Mouse (Mus musculus) left cerebral cortex, adult 8-10 months (tissue): ENCODE results near the gene Nebl. TPM values are rescaled to one million over a fixed set of nuclear protein-coding genes. Genes with fewer than 3 reads are reported as not detected.
A peak's percentile ranks its signal among the peaks of the same experiment; 100 is the strongest.

Experiments
- DNase-seq, 2 experiments: peaks; one replicate each; pipeline ENCODE4 v3.0.0; 2022; ENCODE audit warnings: low spot score in 2 of 2
- total RNA-seq, 4 experiments: library from RNA; stranded (reverse); gene quantifications; 2 replicates each; pipeline ENCODE4 v1.2.4; 2022

Nebl gene
- total RNA-seq, 4 experiments from 2014 or later = 82.9 to 102 (median 92.0) TPM

DNA sequence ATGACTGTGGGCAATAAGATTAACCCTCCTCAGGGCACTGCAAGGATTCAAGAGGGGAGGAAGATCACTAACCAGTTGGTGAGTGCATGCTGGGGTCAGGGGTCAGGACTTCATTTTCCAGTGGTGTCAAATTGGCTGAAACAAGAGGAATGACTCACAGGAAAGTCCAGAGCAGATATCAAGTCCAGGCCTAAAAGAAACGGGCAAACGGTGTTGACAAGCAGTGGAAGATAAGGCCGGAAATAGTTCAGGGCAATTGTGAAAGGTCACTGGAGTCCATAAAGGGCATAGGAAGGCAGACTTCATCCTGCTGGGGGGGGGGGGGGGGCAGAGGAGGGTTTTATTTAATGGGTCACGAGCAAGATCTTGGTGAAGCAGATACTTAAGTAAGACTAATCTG is 207.5 kb downstream of the Nebl start:
- DNase-seq = no peak

DNA sequence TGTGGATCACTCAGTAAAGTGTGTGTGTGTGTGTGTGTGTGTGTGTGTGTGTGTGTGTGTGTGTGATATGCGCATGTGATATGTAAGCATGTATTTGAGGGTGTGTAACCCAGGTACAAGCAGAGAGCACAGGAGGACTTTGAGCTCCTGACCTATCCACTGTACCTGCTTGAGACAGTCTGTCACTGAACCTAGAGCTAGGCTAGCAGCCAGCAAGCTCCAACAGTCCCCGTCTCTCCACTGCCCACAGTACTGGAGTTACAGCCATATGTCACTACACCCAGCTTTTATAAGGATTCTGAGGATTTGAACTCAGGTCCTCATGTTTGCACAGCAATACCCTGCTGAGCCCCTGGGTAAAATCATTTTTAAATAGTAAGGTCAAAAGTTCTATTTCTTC is 215.6 kb downstream of the Nebl start:
- no peak for DNase-seq

- DNase-seq = no peak
These were observed 216.5 kb downstream of the Nebl start for GRCm38 (mm10) chr2:17514765-17515164.

GRCm38 (mm10) chr2:17509942-17510341 is 221.3 kb downstream of the Nebl start:
- no peak for DNase-seq

- DNase-seq = no peak
These were observed 223.9 kb downstream of the Nebl start for GRCm38 (mm10) chr2:17507362-17507761.

GRCm38 (mm10) chr2:17504115-17504774 is 227.0 kb downstream of the Nebl start:
- DNase-seq = no peak

DNA sequence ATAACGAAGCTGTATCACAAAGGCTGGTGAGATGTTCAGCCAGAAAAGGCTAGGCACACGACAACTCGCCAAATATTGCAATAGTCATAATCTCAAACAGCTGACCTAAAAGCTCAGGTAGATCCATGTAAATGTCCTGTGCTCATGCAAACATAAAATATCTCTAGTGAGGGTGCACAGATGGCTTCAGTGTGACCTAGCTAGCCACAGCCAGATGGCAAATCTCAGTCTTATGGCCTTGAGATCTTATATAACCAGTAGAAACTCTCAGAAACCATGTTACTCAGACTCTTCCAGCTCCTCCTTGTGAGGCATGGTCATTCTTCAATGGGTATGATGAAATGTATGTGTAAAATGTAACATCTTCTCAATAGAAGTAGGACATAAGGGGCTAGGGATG is 230.2 kb downstream of the Nebl start:
- DNase-seq = no peak

DNA sequence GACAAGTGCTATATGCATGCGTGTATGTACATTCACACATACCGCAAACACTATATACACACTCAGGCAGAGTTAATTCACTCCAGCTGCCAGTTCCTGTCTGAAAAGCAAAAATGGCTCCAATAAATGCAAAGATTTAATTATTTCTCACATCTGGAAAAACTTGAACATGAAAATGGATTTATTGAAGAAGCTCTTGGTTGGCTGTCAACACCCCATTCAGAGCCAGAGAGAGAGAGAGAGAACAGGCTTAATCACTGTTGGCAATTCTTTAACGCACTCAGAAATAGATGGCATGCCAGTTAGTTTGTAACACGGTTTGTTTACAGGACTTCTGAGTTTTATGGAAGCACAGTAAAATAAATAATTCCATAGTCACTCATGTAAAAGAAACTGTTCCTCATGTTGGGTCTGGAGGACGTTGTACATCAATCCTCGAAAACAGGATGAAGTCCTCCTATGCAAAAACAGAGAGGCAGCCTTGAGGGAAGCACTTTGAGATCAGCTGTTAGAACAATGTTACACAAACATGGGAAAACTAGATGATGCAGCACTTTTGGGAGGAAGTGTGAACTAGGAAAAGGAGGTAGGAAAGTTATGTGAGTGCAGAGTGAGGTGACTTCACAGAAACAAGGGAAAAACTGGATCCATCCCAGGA is 265.6 kb downstream of the Nebl start:
- no peak for DNase-seq

DNA sequence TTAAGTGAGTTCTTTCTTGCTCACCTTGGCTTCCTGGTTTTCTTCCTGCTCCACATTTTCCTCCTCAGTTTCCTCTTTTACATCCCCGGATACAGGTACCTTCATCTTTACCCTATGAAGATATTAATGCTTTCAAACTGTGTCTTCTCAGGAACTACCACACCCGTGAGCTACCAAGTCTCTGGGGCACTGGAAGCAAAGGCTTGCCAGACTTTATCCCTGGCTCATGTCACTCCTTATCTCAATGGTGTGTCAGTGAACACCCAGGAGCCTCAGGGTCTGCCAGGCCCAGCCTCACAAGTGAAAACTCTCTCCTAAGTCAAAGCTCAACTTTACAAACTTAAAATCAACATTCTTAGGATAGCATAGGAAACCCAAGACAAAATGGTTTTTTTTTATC is 270.8 kb downstream of the Nebl start:
- DNase-seq = no peak

DNA sequence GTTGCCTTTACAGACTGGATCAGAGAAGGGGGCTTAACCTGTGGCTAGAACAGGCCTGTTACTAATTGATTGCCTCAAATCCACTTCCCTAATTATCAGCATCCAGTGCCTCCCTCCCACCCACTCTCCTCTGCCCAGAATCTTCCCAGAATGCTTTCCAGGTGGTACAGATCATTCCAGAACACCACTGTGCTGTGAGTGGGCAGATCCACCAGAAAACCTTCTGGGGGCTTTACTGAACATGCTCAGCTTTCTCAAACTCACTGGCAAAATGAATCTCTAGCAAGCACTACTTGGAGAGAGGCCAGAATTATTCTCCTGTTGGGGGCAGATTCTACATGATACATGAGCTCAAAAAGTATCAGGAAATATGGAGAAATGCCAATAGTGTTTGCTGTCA is 277.6 kb downstream of the Nebl start:
- DNase-seq = no peak

- DNase-seq = no peak
These were observed 282.9 kb downstream of the Nebl start for GRCm38 (mm10) chr2:17448341-17448740.

DNA sequence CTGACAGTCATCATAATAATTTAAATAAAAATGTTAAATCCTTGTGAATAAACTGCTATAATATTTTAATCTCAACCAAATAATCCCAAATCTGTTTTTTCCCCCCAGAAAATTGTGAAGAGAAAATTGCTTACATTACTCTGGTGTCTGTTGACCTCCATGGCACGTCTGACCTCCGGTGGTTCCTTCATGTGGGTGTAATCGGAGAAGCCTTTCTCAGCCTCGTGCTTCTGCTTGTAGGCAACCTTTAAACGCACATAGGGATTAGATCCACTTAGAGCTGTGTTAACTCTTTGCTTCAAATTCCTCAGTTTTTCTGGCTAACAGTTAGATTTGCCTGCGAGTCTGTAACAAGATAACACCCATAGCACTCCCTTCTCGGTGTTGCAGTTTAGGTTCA is 287.7 kb downstream of the Nebl start:
- DNase-seq = no peak

DNA sequence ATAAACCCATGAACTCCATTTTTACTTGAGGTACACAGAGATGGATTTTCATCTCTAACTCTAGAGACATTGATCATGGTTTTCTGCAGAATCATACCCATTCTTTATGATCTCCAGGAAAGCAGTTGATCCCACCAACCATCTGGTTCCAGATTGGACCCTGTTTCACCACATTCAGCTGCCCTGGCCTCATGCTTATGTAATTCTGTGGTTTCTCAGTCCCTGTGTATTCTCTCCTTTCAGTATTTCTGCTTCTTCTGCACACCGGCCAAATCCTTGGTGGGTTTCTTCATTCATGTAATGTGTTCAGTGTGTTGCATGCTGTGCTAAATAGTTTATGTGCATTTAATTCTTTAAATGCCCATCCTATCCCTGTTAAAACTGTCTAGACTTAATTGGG is 292.9 kb downstream of the Nebl start:
- DNase-seq = no peak

DNA sequence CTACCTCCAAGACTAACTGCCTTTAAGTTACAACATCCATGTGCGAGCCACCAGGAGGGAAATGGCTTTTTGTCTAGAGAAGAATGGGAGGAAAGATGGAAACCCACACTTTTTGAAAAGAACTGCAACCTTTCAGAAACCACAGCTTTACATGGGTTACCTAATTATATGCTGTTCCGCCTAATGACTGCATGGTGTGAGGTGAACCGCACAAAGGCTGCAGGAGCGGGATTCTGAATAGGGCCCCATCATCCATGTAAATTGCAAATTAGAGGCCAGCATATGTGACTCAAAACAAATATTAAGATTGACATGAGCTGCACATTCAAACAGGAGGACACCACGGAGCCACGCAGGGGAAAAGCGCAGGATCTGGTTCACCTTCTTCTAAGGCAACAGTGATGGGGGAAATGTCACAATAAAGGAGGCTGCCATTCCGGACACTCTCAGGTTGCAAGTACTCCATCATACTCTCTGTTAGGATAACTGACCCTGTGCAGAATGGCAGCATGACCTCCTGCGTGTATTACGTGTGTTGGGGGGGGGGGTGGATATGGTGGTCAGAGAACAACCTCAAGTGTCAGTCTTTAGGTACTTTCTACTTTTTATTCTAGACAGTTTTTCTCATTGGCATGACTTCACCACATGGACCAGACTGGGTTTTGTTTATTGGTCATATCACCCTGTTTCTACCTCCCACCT is 294.4 kb downstream of the Nebl start:
- DNase-seq = no peak

GRCm38 (mm10) chr2:17435217-17435616 is 296.0 kb downstream of the Nebl start:
- DNase-seq = no peak

GRCm38 (mm10) chr2:17429028-17429427 is 302.2 kb downstream of the Nebl start:
- DNase-seq = no peak

DNA sequence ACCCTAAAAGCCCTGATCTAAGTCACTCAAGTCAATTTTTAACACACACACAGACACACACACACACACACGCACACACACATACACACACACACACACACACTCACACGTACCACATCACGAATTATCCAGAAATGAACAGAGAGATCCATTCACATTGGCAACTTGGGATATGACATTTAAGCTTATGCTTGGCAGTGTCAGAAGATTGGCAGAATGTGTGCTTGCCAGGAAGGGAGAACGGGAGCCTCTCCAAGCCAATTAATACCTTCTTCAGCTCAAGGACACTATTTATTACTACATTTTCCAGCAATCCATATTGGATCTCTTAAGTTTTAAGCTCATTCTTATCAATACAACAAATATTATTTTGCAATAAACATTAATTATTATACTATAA is 303.1 kb downstream of the Nebl start:
- DNase-seq = no peak

DNA sequence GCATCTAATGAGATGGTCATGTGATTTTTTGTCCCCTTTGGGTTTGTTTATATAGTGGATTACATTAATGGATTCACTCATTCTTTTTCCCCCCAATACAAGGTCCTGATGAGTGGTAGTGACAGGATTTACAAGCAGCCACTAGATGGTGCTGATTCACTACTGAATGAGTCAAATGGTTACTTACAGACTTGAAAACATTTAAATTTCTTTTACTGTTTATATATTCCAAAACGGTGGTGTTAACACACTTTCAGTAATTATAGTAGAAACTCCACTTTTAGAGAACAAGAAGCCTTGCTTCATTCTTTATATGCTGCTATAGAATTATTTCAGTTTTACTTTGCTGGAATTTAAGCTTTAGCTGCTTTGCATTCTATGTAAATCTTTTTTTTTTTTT is 308.3 kb downstream of the Nebl start:
- DNase-seq = no peak

- no peak for DNase-seq
These were observed 315.9 kb downstream of the Nebl start for GRCm38 (mm10) chr2:17415347-17415746.

DNA sequence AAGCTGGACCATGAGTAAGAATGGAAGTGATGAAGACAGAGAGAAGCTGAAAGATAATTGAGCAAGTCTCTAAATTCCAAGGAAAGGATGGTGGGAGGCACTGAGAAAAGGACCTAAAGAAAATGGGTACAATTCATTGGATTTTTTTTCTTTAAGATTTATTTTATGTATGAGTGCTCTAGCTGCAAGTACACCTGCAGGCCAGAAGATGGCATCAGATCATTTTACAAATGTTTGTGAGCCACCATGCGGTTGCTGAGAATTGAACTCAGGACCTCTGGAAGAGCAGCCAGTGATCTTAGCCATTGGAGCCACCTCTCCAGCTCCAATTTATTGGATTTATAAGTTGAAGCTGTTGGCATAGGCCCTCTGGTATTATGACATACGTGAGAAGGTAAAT is 316.9 kb downstream of the Nebl start:
- DNase-seq = no peak

DNA sequence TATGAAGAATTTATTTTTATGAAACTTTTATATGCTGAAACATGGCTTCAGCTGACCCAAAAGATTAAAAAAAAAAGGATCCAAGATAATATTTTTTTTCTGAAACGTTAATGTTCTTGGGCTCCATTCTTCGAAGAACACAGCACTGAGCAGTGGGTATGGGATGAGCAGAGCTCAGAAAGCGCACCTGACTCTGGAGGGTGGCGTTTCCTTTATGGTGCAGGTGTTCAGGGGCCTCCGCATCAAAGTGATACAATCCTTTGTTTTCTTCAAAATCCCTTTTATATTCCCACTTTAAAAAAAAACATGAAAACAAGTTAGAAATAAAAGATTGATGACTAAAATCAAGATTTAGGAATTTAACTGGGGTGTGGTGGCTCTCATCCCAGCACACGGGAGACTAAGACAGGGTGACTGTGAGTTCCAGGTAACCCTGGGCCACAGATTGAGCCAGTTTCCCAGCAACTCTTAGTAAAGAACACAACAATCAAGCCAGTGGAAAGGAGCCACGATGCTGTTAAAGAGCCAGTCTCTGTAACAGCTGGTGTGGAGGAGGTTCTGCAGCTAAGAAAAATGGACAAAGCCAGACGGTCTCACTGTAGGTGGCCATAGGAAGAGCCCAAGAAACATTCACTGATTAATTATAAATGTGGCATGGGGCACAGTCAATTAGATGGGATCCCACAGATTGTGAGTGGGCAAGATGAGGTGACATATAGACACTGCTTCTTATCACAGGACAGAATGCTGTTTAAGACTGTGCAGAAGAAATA is 317.6 kb downstream of the Nebl start:
- peak in 1 of 2 experiments; percentile 72 for DNase-seq

GRCm38 (mm10) chr2:17409276-17409675 is 322.0 kb downstream of the Nebl start:
- DNase-seq = no peak
